Mouse (Mus musculus) G1E (cell line): ENCODE data around the gene Mptx2.

Experiments
- CTCF ChIP-seq: IDR thresholded peaks from 2 replicates; pipeline ENCODE4 v1.5.1; 2012; ENCODE audit warnings: low read depth, low read length, inconsistent platforms, mixed read lengths
- GATA1 ChIP-seq: IDR thresholded peaks from 2 replicates; pipeline ENCODE4 v1.6.1; 2012; ENCODE audit warnings: borderline replicate concordance, low read length, inconsistent platforms, mixed read lengths
- POLR2AphosphoS5 ChIP-seq: IDR thresholded peaks from 2 replicates; pipeline ENCODE4 v1.6.1; 2012; ENCODE audit warnings: low read depth, low read length, inconsistent platforms; ENCODE audit not compliant: insufficient replicate concordance

DNA sequence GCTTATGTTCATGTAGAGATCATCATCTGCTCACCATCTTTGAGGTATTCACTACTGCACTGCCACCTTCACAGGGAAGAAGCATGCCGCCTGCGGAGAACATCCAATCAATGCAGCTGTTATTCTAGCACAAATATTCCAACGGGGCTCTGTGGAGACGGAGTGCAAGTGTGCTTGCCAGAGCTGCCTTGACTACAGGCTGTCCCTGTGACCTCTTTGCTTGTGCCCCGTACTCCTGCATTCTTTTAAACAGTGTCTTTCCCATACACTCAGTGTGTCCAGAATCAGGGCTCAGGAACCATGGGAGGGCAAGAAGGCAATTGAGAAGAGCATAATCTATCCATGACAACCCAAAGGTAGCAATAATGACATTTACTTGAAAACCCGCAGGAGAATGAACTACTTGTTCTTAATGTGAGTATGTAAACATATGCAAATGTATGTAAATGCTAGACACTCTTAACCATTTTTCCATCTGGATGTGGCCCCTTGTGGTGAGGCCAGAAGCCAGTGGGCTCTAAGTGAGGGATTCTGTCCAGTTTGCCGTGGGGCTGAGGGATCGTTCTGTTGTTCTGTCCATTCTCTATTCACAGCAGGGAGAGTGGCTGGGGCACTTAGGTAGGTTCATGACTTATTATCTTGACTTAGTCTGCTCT is 44.1 kb upstream of the Mptx2 start:
- TF ChIP-seq CTCF (no peak), POLR2AphosphoS5 (no peak), GATA1 (no peak)
